Mouse (Mus musculus) frontal cortex, postnatal 25 days (tissue): ENCODE measurements at regions not wholly inside any gene's neighbourhood (a gene's known extent, or its start where the extent isn't known, plus 50 kb on each side); places are given as distances from the start of the nearest gene placed in this dataset.
"Not testable (repeated sequence)": the region's sequence is repeated elsewhere in the genome, so short reads cannot be mapped to it uniquely, and the experiment has no call there.

ENCODE experiments used
- DNase-seq, 2 experiments: peaks; one replicate each; pipeline ENCODE4 v3.0.0; 2022; ENCODE audit warnings: low spot score in 2 of 2

- DNase-seq: not testable (repeated sequence)
These were observed 367.6 kb upstream of the Olfr1507 start for GRCm38 (mm10) chr14:52863107-52863506.

DNA sequence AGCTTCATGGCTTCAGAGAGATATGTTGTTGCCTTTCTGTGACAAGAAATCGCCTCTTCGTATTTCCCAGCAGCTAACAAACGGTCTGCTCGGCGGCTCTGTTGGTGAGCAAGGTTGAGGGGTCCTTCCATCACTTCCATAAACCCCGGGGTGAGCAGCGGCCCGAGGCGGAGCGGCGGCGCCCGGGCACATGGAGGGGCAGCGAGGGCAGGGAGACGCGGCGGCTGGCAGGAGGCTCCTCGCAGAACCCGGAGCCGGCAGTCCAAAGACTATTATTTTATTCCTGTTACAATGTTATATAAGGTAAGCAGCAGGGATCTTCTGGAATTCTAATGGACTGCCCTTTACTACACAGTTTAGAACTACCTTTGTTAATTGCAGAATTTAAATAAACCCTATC lies 366.9 kb upstream of the Olfr1507 start:
- DNase-seq: not testable (repeated sequence)

DNA sequence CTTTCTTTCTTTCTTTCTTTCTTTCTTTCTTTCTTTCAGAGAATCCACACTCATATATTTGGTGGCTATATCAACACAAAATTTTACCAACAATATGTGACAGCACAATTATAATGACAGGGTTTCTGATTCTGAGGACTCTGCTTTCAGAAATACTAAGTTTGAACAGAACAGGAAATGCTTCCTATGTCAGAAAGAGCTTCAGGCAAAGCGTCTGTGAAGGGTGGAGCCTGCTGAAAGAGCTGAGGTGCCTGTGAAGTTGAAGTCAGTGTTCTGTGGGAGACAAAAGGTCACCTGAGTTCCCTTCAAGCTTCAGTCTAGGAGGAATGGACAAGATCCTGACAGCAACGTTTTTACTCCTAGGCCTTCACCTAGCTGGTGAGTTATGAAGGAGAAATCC lies 359.8 kb upstream of the Olfr1507 start:
- not testable (repeated sequence) for DNase-seq

DNA sequence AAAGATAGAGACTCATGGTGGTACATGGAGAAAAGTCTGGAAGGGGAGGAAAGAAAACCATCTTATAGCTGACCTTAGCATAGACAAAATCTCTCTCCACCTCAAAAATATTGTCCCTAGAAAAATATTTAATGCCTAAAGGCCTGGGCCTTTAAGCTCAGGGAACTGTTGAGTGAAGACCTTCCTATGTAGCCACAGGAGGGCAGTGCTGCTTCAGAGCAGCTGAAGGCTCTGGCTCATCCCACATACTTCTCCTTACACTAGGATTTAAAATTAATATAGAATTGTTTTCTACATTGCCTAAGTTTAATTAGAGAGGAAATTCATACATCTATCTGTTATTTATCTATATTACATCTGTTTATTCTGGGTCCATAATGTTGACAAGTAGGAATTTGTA lies 358.0 kb upstream of the Olfr1507 start:
- DNase-seq: not testable (repeated sequence)

GRCm38 (mm10) chr14:52847970-52848369 lies 352.4 kb upstream of the Olfr1507 start:
- not testable (repeated sequence) for DNase-seq

- not testable (repeated sequence) for DNase-seq
These were observed 328.5 kb upstream of the Olfr1507 start for GRCm38 (mm10) chr14:52824005-52824404.

DNA sequence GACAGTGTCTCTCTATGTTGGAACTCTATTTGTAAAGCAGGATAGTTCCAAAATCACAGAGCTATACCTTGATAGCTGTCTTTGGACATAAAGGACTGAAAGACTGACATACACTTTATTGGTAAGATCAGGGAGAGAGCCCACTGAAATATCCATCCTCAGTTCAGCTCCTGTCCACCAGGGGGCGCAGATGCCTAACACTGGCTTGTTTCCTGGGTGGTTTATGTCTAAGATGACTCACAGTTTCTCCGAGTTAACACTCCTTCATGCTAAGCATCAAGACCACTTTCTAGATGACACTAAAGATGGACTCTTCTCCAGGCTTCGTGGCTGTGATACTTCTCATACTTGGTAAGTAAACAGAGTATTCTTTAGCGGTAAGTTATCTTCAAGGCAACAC lies 326.1 kb upstream of the Olfr1507 start:
- DNase-seq: not testable (repeated sequence)

DNA sequence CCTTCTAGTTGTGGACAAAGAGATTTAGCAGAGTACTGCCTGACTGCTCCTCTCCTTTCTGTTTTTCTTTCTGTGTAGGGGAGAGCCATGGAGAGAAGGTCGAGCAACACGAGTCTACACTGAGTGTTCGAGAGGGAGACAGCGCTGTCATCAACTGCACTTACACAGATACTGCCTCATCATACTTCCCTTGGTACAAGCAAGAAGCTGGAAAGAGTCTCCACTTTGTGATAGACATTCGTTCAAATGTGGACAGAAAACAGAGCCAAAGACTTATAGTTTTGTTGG lies 315.5 kb upstream of the Olfr1507 start:
- not testable (repeated sequence) for DNase-seq

GRCm38 (mm10) chr14:52810275-52811127 lies 315.0 kb upstream of the Olfr1507 start:
- DNase-seq: peak; percentile 36 to 40

DNA sequence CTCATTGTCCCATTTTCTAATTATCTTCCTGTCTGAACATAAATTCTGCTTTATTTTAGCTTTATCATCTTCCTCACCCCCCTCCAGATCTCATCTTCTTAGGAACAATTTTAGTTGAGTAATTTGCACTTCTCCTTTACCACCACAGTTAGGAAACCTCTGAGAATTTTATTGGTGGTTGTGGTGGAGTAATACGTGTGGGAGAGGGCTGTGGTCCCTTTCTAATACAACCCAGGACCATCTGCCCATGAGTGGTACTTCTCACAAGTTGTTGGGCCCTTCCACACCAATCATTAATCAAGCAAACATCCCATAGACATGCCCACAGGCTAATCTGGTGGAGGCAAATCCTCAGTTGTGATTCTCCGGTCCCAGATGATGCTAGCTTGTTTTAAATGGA lies 306.2 kb upstream of the Olfr1507 start:
- DNase-seq: not testable (repeated sequence)

GRCm38 (mm10) chr14:52792600-52792999 lies 297.1 kb upstream of the Olfr1507 start:
- not testable (repeated sequence) for DNase-seq

DNA sequence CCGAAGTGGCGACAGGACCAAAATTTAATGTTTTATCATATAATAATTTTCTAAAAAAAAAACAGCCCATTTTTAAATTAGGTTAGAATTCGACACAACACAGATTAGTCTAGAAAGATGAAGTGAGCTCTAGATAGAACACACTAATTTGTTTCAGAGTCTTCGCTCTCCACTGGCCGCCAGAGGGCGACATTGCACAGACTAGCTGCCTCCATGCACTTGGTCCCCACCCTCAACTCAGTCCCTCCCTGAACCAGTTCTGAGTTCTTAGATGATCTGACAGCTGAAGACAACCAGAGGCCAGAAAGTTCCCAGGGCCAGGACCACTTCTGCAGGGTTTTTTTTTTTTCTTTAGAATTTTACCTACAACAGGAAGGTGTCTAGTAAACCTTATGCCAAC lies 296.3 kb upstream of the Olfr1507 start:
- DNase-seq: not testable (repeated sequence)

DNA sequence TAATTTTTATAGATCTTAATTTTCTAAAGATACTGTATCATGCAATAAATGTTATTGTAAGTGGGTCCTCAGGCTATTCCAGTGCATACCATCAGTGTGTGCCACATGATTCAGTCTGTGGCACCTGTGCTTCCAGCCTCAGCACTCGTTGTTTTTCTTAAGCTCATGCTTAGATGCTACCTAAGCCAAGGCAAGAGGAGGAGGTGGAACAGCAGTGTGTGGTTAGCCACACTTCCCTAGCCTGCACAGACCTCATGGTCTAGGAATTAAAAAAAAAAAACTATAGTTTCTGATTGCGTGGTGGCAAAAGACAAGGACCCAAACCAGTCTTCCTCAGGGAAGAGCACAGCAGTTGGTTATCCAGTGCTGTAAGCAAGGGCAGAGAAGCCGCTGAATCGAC lies 287.3 kb upstream of the Olfr1507 start:
- not testable (repeated sequence) for DNase-seq

DNA sequence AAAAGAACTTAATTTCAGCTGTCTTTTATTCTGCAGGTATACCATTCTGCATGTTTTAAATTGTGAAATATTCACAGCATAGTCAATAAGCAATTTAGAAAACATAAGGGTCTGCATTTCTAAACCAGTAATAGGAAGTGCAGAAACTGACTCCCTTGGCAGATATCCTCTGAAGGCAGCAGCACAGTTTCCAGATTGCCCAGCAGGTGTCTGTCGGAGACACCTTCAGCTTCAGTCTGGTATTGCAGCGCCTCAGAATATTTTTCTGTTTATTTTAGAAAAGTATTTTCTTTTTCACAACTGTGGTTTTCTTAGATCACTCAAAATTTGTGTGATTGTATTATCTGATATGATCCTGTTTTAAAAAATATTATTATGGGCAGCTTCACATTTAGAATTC lies 280.3 kb upstream of the Olfr1507 start:
- not testable (repeated sequence) for DNase-seq

- not testable (repeated sequence) for DNase-seq
These were observed 273.9 kb upstream of the Olfr1507 start for GRCm38 (mm10) chr14:52769450-52769849.

GRCm38 (mm10) chr14:52752159-52752558 lies 256.6 kb upstream of the Olfr1507 start:
- DNase-seq: not testable (repeated sequence)

DNA sequence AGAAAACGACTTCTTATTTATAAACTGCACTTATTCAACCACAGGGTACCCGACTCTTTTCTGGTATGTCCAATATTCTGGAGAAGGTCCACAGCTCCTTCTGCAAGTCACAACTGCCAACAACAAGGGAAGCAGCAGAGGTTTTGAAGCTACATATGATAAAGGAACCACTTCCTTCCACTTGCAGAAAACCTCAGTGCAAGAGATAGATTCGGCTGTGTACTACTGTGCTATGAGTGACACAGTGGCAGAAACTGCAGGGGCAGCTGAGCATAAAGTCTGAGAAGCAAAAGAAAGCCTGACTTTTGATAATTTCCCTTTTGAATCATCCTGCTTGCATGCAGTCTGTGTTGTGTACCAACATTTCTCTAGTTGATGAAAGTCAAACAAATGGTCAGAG lies 231.1 kb upstream of the Olfr1507 start:
- not testable (repeated sequence) for DNase-seq

DNA sequence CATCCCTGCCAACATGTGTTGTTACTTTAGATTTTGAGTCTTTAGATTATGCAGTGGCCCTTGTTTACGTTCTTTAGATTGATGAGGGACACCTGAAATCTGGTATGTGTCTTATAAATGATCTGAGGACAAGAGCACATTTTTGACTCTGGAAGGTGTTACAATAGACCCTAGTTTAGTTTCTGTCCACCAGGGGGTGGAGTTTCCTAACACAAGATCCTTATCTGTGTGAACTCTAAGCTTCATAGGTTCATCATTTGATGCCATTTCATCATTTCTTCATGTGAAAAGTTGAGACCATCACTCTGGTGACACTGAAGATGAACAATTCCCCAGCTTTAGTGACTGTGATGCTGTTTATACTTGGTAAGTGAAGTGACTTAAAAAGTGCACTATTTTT lies 229.4 kb upstream of the Olfr1507 start:
- not testable (repeated sequence) for DNase-seq

- DNase-seq: no peak
These were observed 225.1 kb upstream of the Olfr1507 start for GRCm38 (mm10) chr14:52720640-52721039.

- not testable (repeated sequence) for DNase-seq
These were observed 205.3 kb upstream of the Olfr1507 start for GRCm38 (mm10) chr14:52700851-52701250.

DNA sequence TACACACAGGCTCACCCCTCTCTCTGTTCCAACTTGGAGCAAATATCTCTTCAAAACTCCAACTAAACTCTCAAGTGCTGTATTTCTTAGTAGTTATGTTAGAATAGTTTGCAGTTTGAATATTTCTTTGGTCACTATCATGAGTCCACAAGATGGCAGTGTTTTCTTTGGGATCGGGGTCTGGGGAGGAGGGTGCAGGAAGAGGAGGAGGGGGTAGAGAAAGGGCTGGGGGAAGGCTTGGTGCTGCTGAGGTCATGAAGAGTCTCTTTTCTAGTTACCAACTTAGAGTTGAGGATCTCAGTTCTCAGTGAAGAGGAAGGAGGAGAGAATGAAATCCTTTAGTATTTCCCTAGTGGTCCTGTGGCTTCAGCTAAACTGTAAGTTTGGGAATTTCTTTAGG lies 188.1 kb upstream of the Olfr1507 start:
- not testable (repeated sequence) for DNase-seq

- DNase-seq: no peak
These were observed 158.8 kb upstream of the Olfr1507 start for GRCm38 (mm10) chr14:52654355-52654754.

- no peak for DNase-seq
These were observed 142.6 kb upstream of the Olfr1507 start for GRCm38 (mm10) chr14:52638179-52638578.

- no peak for DNase-seq
These were observed 126.6 kb upstream of the Olfr1507 start for GRCm38 (mm10) chr14:52622184-52622583.
